Mouse (Mus musculus): ENCODE measurements around the gene Muc13. TPM values are rescaled to one million over a fixed set of nuclear protein-coding genes. Genes with fewer than 3 reads are reported as not detected.
A peak's percentile ranks its signal among the peaks of the same experiment; 100 is the strongest.

Gene Muc13
- 0.24 and 0.38 TPM in 2 replicates for polyA plus RNA-seq (2016; fragmentation: Nextera tagmentation; extraction: Ambion mirVana)

DNA sequence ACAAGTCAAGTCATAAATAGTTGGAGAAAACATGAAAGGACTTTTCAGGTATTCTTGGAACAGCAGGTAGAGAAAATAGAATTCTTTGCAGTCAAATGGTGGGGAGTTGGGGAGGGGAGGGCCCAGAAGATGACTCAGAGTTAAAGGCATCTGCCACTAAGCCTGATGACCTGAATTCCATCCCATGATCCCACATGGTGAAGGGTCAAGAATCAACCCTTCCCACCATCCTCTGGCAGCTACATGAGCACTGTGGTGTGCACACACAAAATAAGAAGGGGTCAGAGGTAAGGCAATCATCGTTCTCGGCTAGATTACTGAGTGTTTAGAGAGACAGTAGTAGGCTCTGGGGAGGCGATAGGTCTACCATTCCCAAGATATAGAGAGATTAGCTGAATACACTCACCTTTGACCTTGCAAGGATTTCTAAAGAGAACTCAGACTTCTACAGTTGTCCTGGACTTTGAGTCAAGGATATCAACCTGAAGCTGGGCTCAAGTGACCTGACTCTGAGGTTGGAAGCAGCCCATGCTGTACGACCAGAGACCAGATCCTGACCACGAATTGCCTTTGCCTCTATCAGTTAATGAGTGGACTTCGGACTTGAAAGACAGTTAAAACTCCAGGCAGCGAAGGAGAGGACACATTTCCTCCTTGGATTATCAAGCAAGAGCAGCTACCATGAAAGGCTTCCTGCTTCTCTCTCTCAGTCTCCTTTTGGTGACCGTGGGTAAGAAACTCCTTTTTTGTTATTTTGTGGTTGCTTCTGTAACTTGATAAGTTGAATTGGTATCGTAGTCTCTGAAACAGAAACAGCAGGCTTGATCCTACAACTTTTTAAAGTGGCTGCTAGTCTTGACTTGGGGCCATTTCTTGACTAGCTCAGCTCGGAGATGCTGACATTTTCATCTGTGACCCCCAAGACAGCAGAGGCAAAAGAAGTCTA, at the start of gene Muc13:
Muc13 (plus strand) TSS at position 192 of the 946 bp plus-strand sequence.
- H3K36me3 ChIP-seq (replicated peaks): no peaks in the 10 kb centered on the region
- H3K4me1 ChIP-seq: peaks cover 9% of the 10 kb centered on the region
- no peak within 1 kb of the TSS for H3K4me3 ChIP-seq
- no peaks in the 10 kb centered on the region for H3K9me3 ChIP-seq
- H3K27me3 ChIP-seq (ENCODE audit: poor library complexity, severe bottlenecking): no peaks in the 10 kb centered on the region
- 89% methylated on average over 10 of the region's 10 CpGs for WGBS
- H3K27ac ChIP-seq: peak within 1 kb of the TSS; percentile 36; the same call in 1 of the 2 replicates
- DNase-seq (ENCODE audit: extremely low spot score, low spot score): no peak

DNA sequence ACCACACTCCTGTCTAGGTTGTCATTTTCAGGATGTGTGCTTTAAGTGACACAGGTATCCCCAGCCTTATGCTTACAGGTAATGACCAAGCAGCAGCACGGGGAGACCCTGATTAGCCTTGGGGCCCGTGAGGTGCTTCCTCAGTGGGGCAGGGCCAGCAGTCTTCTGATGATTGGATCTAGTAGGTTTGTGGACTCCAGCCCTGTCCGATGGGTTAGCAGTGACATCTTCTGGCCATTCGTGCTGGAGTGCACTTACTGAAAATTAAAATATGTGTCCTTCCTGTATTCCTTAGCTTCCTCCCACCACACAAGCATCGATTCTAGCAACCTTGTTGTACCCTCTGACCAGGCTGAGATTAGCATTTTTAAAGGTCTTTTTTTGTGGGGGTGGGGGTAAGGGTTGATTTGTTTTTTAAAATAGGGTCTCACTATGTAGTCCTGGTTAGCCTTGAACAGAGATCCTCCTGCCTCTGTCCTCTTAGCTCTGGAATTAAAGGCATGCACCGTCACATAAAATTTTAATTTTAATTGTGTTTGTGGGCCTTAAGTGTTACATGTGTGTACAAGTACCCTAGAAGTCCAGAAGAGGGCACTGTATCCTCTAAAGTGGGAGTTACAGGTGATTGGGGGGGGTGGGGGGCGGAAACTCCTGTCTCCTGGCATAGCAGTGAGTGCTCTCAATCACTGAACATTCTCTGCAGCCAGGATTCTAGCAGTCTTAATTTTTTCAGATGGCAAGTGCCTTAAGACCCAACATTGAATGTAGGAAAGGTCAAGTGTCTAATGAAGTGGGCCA, 49.0 kb upstream of the Muc13 start:
- no peak overlapping the region for H3K27ac ChIP-seq
- no peaks in the 10 kb centered on the region for H3K27me3 ChIP-seq (ENCODE audit: poor library complexity, severe bottlenecking)
- H3K4me1 ChIP-seq: peaks cover 23% of the 10 kb centered on the region
- peaks cover 96% of the 10 kb centered on the region for H3K36me3 ChIP-seq (replicated peaks)
- WGBS: 65% methylated on average over 7 of the region's 7 CpGs
- DNase-seq (ENCODE audit: extremely low spot score, low spot score): no peak
- no peak overlapping the region for H3K4me3 ChIP-seq
- no peaks in the 10 kb centered on the region for H3K9me3 ChIP-seq

DNA sequence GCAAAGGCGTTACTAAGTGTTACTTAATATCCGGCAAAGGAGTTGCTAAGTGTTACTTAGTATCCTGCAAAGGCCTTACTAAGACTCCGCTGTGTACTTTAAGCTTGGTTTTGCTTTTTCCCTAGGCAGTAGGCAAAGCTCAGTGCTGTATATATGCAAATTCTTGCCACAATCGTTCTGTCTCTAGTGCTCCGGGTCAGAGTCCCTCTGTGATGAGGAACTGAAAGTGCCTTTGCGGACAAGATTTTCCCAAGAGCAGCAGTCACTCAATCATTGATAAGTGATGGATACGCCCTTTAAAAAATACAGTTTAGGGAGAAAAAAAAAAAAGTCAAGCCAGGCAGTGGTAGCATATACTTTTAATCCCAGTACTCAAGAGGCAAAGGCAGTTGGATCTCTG, 48.4 kb upstream of the Muc13 start:
- WGBS: 93% methylated on average over 7 of the region's 7 CpGs
- Histone ChIP-seq H3K27me3 (ENCODE audit: poor library complexity, severe bottlenecking) (no peaks in the 10 kb centered on the region), H3K36me3 (replicated peaks) (peaks cover 96% of the 10 kb centered on the region), H3K27ac (no peak overlapping the region), H3K4me3 (no peak overlapping the region), H3K4me1 (peaks cover 17% of the 10 kb centered on the region), H3K9me3 (no peaks in the 10 kb centered on the region)
- DNase-seq (ENCODE audit: extremely low spot score, low spot score): no peak

DNA sequence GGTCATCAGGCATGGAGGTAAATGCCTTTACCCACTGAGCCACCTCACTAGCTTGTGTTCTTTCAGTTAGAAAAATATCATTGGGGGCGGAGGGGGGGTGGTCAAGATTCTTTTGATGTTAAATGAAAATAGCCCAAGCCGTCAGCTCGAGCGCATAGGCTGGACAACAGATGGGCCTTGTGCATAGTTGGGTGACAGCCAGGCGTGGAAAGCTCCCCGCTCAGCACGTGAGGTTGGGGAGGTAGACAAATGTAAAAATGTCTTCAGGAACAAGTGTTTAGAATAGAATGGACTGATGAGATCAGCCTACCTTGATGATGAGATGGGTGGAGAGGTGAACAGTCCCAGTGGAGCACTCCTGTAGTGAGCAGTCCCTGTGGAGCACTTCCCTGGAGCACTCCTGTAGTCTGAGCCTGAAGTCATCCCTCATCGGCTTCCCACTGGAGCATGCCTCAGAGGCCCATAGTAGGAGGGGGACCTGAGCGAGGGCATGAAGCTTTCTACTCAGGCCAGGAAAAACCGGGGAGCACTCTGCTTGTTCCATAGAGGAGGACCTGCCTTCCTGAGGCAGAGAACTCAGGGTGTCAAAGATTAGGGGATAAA, 47.7 kb upstream of the Muc13 start:
- H3K9me3 ChIP-seq: no peaks in the 10 kb centered on the region
- H3K4me1 ChIP-seq: peaks cover 10% of the 10 kb centered on the region
- peaks cover 96% of the 10 kb centered on the region for H3K36me3 ChIP-seq (replicated peaks)
- 93% methylated on average over 10 of the region's 10 CpGs for WGBS
- DNase-seq (ENCODE audit: extremely low spot score, low spot score): no peak
- no peaks in the 10 kb centered on the region for H3K27me3 ChIP-seq (ENCODE audit: poor library complexity, severe bottlenecking)
- no peak overlapping the region for H3K4me3 ChIP-seq
- no peak overlapping the region for H3K27ac ChIP-seq

DNA sequence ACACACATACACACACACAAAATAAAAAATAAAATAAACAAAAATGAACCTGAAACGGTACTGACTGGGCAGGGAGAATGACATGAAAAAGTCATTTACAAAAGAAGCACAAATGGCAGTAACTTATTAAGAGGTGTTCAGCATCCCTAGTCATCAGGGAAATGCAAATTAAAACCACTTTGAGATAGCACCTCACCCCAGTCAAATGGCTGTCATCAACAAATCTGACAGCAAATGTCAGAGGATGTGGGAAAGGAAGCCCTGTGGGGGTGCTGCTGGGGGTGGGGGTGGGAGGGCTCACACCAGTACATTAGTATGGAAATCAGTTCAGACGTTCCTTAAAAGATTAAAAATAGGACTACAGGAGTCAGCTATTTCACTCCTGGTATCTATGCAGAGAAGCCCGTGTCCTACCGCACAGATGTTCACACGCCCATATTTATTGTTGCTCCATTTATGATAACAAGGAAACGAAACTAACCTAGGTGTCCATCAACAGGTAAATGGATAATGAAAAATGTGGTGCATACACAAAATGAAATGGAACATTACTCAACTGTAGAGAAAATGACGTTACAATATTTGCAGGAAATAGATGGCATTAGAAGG, 46.4 kb upstream of the Muc13 start:
- Histone ChIP-seq H3K27me3 (ENCODE audit: poor library complexity, severe bottlenecking) (no peaks in the 10 kb centered on the region), H3K27ac (no peak overlapping the region), H3K4me1 (no peaks in the 10 kb centered on the region), H3K4me3 (no peak overlapping the region), H3K36me3 (replicated peaks) (peaks cover 96% of the 10 kb centered on the region), H3K9me3 (no peaks in the 10 kb centered on the region)
- no peak for DNase-seq (ENCODE audit: extremely low spot score, low spot score)
- WGBS: 88% methylated on average over 7 of the region's 7 CpGs

DNA sequence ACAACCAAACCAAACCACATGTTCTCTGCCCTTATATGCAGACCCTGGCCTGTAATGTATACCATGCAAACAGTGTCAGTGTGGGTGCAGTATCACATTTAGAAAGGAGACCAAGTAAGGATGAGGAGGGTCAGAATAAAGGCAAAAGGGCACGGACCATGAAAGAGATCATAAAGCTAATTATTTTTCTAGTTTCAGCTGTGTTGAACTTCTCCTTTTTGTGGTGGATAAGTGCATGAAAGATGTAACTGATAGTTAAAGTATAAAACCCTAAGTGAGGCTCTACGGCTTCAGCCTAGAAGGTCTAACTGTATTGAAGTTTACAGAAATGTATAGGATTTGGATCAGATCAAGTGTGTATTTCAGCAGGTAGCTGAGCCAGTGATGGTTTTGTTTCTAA, 45.8 kb upstream of the Muc13 start:
- no peaks in the 10 kb centered on the region for H3K9me3 ChIP-seq
- H3K27ac ChIP-seq: no peak overlapping the region
- H3K4me3 ChIP-seq: no peak overlapping the region
- no peak for DNase-seq (ENCODE audit: extremely low spot score, low spot score)
- H3K4me1 ChIP-seq: no peaks in the 10 kb centered on the region
- no peaks in the 10 kb centered on the region for H3K27me3 ChIP-seq (ENCODE audit: poor library complexity, severe bottlenecking)
- 92% methylated on average over 2 of the region's 2 CpGs for WGBS
- H3K36me3 ChIP-seq (replicated peaks): peaks cover 96% of the 10 kb centered on the region

DNA sequence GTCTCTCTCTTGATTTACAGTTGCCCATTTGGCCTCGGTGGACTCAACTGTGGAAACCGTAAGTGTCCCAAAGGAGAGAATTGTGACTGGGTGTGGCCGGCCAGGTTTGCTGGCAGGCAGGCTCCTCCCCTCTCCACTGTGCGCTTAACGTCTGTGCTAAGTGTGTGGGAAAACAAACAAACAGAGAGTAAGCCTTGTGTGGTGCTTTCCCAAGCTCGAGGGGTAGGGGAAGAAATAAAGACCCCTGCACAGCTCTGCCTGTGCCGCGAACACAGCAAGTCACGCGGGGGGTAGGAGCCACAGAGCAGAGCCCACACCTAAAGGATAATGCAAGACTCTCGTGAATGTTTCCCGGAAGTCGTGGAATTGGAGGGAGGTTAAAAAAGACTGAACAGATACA, 42.7 kb upstream of the Muc13 start:
- Histone ChIP-seq H3K27me3 (ENCODE audit: poor library complexity, severe bottlenecking) (no peaks in the 10 kb centered on the region), H3K4me1 (no peaks in the 10 kb centered on the region), H3K4me3 (no peak overlapping the region), H3K36me3 (replicated peaks) (peaks cover 96% of the 10 kb centered on the region), H3K27ac (no peak overlapping the region), H3K9me3 (no peaks in the 10 kb centered on the region)
- no peak for DNase-seq (ENCODE audit: extremely low spot score, low spot score)
- 54% methylated on average over 13 of the region's 13 CpGs for WGBS

DNA sequence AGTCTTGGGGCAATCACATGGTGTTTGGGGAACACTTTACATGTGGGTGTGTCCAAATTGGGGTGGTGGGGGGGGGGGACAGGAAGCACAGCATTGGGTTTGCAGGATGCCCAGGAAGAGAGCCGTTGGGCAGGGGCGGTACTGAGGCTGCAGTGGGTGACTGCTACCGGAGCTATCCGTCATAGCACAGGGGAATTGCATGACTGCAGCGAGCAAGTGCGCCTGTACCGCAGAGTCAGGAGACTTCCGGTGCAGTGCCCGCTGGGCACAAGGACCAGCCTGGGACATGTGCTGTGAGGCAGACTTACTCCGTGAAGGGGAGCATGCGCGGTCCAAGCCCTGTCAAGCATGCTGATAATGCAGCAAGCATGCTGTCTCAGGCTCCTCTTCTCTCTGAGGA, 42.2 kb upstream of the Muc13 start:
- Histone ChIP-seq H3K27ac (no peak overlapping the region), H3K9me3 (no peaks in the 10 kb centered on the region), H3K4me1 (no peaks in the 10 kb centered on the region), H3K27me3 (ENCODE audit: poor library complexity, severe bottlenecking) (no peaks in the 10 kb centered on the region), H3K36me3 (replicated peaks) (peaks cover 96% of the 10 kb centered on the region), H3K4me3 (no peak overlapping the region)
- WGBS: 70% methylated on average over 12 of the region's 12 CpGs
- no peak for DNase-seq (ENCODE audit: extremely low spot score, low spot score)

DNA sequence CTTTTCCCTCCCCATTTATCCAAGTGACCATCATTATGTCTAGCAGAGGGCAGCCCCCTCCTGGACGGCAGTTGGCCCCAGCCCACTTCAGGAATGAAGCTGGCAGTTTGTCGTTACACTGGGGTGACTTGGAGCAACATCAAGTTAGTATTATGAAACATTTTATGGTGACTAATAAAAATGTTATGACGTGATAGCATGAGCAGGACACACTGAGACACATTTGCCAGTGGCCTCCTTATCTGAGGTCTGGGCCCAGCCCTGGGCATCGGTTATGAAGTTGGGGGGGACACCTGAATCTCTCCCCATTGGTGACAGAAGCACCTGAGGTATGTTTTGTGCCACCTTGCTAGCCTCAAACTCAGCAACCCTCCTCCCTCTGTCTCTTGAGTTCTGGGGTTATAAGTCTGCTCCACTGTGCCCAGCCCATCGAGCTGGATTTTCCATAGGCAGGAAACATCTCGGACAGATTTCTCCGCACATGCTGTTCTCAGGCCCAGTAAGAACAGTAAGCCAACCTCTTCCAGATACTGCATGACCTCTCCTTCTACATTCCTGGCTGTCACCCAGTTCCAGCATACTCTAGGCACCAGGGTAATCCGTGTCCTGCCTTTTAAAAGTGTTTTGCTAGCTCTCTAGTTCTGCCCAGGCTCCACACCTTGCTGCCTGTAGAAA, 40.8 kb upstream of the Muc13 start:
- WGBS: 88% methylated on average over 8 of the region's 8 CpGs
- Histone ChIP-seq H3K4me3 (no peak overlapping the region), H3K4me1 (no peaks in the 10 kb centered on the region), H3K27me3 (ENCODE audit: poor library complexity, severe bottlenecking) (no peaks in the 10 kb centered on the region), H3K36me3 (replicated peaks) (peaks cover 97% of the 10 kb centered on the region), H3K27ac (no peak overlapping the region), H3K9me3 (no peaks in the 10 kb centered on the region)
- no peak for DNase-seq (ENCODE audit: extremely low spot score, low spot score)

DNA sequence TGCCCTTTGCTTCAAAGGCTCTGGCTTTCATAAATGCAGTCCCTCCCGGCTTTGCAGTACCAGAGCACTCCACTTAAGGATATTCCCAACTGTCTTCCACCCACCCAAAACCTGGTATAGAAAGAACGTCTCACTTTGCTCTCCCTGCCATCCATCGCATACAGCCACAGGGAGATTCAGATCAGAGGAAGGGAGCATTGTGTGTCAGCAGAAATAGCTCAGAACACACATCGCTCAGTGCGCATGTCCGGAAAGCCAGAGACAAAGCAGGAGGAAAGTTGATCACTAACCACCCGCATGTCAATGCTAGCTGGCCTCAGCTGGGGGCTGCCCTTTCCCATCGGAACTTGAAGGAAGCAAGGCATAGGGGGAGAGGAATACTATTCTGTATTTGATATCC, 38.5 kb upstream of the Muc13 start:
- peaks cover 88% of the 10 kb centered on the region for H3K36me3 ChIP-seq (replicated peaks)
- peaks cover 4% of the 10 kb centered on the region; the same call in 1 of the 2 replicates for H3K4me1 ChIP-seq
- DNase-seq (ENCODE audit: extremely low spot score, low spot score): no peak
- H3K9me3 ChIP-seq: no peaks in the 10 kb centered on the region
- no peaks in the 10 kb centered on the region for H3K27me3 ChIP-seq (ENCODE audit: poor library complexity, severe bottlenecking)
- 82% methylated on average over 8 of the region's 8 CpGs for WGBS
- H3K27ac ChIP-seq: no peak overlapping the region
- H3K4me3 ChIP-seq: no peak overlapping the region

DNA sequence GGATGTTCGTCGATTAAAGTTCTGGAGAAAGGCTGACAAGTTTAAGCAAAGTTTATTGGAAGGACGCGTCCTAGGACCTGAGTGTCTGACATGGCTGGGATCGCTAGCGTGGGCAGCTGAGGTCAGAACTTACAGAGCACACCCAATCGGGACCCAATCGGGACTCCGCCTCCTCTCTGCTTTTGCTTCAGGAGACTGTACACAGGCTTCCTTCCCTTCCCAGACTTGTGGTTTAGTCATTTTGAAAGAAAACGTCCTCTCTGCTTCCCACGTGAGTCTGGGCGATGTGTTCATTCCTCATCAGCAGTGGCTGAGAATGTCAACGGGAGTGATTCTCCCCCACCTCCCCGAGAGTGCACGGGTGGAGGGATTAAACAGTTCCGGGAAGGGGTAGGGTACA, 37.9 kb upstream of the Muc13 start:
- Histone ChIP-seq H3K9me3 (no peaks in the 10 kb centered on the region), H3K4me1 (peaks cover 11% of the 10 kb centered on the region), H3K4me3 (no peak overlapping the region), H3K27ac (no peak overlapping the region), H3K27me3 (ENCODE audit: poor library complexity, severe bottlenecking) (no peaks in the 10 kb centered on the region), H3K36me3 (replicated peaks) (peaks cover 88% of the 10 kb centered on the region)
- no peak for DNase-seq (ENCODE audit: extremely low spot score, low spot score)
- WGBS: 54% methylated on average over 16 of the region's 16 CpGs

DNA sequence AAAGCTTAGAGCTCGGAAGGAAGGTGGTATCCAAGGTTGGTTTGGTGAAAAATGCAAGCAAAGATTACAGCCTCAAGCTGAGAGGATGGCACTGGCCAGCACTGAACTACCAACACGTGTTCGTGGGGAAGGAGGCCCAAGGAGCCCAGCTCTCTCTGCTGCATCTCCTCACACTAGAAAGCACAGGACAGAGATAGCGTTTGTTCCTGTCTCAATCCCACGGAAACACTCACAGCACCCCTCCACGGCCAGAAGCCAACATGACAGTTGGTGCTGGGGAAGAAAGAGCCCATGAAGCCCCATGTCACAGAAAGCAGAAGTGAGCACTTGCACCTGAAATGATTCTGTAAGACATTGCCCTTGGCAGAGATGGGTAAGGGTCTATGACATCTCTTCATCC, 37.4 kb upstream of the Muc13 start:
- Histone ChIP-seq H3K9me3 (no peaks in the 10 kb centered on the region), H3K36me3 (replicated peaks) (peaks cover 88% of the 10 kb centered on the region), H3K4me1 (peaks cover 15% of the 10 kb centered on the region), H3K4me3 (no peak overlapping the region), H3K27ac (no peak overlapping the region), H3K27me3 (ENCODE audit: poor library complexity, severe bottlenecking) (no peaks in the 10 kb centered on the region)
- 49% methylated on average over 6 of the region's 6 CpGs for WGBS
- DNase-seq (ENCODE audit: extremely low spot score, low spot score): no peak
